Mouse (Mus musculus): ENCODE data around the gene Carns1. TPM values are rescaled to one million over a fixed set of nuclear protein-coding genes. Genes with fewer than 3 reads are reported as not detected.
A peak's percentile ranks its signal among the peaks of the same experiment; 100 is the strongest.

Carns1 gene
- total and polyA plus RNA-seq, 2 experiments from 2014 or later, result 20.6 to 119 TPM

DNA sequence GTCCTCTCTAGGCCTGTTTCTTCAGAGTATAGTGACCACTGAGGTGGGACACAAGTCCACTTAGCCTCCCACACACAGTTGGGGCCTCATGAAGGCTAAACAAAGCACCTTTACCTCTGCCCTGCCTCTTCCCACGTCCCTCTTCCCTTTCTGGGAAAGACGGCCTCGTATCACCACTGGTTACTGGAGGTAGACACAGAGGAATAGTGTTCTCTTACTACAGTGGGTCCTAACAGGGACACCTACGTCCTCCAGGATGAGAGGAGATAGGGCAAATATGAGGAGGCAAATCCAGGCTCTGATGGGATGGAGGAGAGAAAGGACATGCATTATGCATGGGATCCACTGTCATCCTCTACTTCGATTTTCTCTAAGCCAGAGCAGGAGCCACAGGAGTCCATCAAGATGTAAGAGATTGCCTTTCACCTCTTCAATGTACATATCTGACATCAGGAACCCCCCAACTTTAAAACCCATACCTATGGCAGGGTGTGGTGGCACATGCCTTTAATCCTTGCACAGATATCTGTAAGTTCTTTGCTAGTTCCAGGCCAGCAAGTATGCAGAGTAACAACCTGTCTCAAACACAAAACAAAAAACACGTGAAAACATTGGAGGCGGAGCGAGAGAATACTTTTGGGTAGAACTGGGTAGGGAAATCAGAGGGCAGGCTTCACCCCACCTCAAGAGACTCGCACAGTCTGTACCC lies 27.3 kb downstream of the Carns1 start:
- no peaks in the 10 kb centered on the region for H3K9me3 ChIP-seq (replicated peaks; ENCODE audit: control insufficient read depth, low read length)
- no peaks in the 10 kb centered on the region for H3K27me3 ChIP-seq (ENCODE audit: control insufficient read depth, insufficient read depth, low read length)
- peaks cover 25% of the 10 kb centered on the region for H3K36me3 ChIP-seq (replicated peaks; ENCODE audit: control insufficient read depth, insufficient read depth, low read length)
- WGBS, result 42% methylated on average over 9 of the region's 9 CpGs
- peak overlapping the region; percentile 89 for H3K27ac ChIP-seq (ENCODE audit: low read depth)
- H3K4me2 ChIP-seq (ENCODE audit: low read depth, low read length), result peak overlapping the region; percentile 88
- peak overlapping the region; percentile 96; the same call in 1 of the 2 replicates for H3K9ac ChIP-seq (replicated peaks; ENCODE audit: low read depth, low read length)
- DNase-seq (ENCODE audit: low spot score) (no peak), ATAC-seq (ENCODE audit: insufficient read depth, low read depth) (no peak)
- H3K4me1 ChIP-seq (ENCODE audit: control insufficient read depth, insufficient read depth), result peaks cover 20% of the 10 kb centered on the region
- H3K4me3 ChIP-seq (ENCODE audit: low read depth, low read length), result peak overlapping the region; percentile 97
- TF ChIP-seq EP300 (IDR thresholded peaks at IDR 0.05; ENCODE audit: low read depth) (no peak), CTCF (IDR thresholded peaks at IDR 0.05; ENCODE audit: low read depth) (no peak)

DNA sequence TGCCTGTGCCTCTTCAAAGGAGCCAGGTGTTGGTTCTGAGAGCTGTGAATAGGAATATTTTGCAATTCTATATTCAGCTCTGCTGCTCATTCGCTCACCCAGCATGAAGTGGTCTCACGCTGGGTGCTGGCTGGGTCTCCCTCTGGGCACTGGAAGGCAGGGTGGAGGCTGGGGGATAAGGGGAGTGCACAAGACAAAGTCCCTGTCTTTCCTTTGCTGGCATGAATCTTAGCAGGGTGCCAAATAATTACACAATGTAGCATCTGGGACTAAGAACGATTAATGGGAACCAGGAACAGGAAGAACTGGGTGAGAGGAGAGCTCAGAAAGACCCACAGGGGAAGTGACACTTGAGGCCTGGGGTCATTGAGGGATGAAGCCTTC lies 28.3 kb downstream of the Carns1 start:
- TF ChIP-seq EP300 (IDR thresholded peaks at IDR 0.05; ENCODE audit: low read depth), result no peak
- TF ChIP-seq CTCF (IDR thresholded peaks at IDR 0.05; ENCODE audit: low read depth), result no peak
- Histone ChIP-seq H3K27ac (ENCODE audit: low read depth) (no peak overlapping the region), H3K4me3 (ENCODE audit: low read depth, low read length) (no peak overlapping the region), H3K27me3 (ENCODE audit: control insufficient read depth, insufficient read depth, low read length) (no peaks in the 10 kb centered on the region), H3K36me3 (replicated peaks; ENCODE audit: control insufficient read depth, insufficient read depth, low read length) (peaks cover 15% of the 10 kb centered on the region), H3K4me2 (ENCODE audit: low read depth, low read length) (no peak overlapping the region), H3K4me1 (ENCODE audit: control insufficient read depth, insufficient read depth) (peaks cover 15% of the 10 kb centered on the region), H3K9me3 (replicated peaks; ENCODE audit: control insufficient read depth, low read length) (no peaks in the 10 kb centered on the region), H3K9ac (replicated peaks; ENCODE audit: low read depth, low read length) (no peak overlapping the region)
- DNase-seq (ENCODE audit: low spot score), result no peak
- no peak for ATAC-seq (ENCODE audit: insufficient read depth, low read depth)
- WGBS, result 53% methylated on average over 3 of the region's 3 CpGs

DNA sequence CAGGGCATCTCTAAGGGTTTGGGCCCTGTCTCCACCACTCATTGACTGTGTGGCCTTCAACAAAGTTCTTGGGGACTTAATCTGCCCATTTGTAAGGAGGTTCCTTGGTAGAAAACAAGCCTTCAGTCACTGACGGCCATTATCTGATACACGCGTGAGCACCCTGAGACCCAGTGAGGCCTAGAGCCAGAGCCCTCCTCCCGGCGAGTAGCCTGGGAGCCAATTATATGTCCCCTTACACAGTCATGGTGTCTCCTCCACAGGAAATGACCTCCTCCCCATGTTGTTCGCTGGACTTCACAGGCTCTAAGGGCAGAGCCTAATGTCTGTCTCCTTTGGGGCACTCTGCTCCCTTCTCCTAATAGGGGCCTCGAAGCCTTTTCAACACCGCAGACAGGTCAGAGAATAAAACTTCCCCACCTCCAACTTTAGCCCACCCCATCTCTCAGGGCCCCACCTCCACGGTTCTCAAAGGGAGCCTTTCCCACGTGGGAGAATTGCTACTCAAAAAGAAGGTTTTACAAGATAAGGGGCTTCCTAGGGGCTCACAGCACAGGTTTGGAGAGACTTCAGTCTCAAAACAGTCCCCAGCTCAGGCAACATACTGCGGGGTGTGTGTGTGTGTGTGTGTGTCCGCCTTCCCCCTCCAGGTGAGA lies 28.8 kb downstream of the Carns1 start:
- DNase-seq (ENCODE audit: low spot score) (no peak), ATAC-seq (ENCODE audit: insufficient read depth, low read depth) (no peak)
- H3K27ac ChIP-seq (ENCODE audit: low read depth), result no peak overlapping the region
- H3K4me1 ChIP-seq (ENCODE audit: control insufficient read depth, insufficient read depth), result peaks cover 15% of the 10 kb centered on the region
- no peak overlapping the region for H3K4me3 ChIP-seq (ENCODE audit: low read depth, low read length)
- no peak for TF ChIP-seq EP300 (IDR thresholded peaks at IDR 0.05; ENCODE audit: low read depth)
- TF ChIP-seq CTCF (IDR thresholded peaks at IDR 0.05; ENCODE audit: low read depth), result no peak
- no peaks in the 10 kb centered on the region for H3K27me3 ChIP-seq (ENCODE audit: control insufficient read depth, insufficient read depth, low read length)
- H3K9me3 ChIP-seq (replicated peaks; ENCODE audit: control insufficient read depth, low read length), result no peaks in the 10 kb centered on the region
- no peak overlapping the region for H3K4me2 ChIP-seq (ENCODE audit: low read depth, low read length)
- H3K36me3 ChIP-seq (replicated peaks; ENCODE audit: control insufficient read depth, insufficient read depth, low read length), result peaks cover 12% of the 10 kb centered on the region
- WGBS, result 58% methylated on average over 12 of the region's 12 CpGs
- H3K9ac ChIP-seq (replicated peaks; ENCODE audit: low read depth, low read length), result no peak overlapping the region

DNA sequence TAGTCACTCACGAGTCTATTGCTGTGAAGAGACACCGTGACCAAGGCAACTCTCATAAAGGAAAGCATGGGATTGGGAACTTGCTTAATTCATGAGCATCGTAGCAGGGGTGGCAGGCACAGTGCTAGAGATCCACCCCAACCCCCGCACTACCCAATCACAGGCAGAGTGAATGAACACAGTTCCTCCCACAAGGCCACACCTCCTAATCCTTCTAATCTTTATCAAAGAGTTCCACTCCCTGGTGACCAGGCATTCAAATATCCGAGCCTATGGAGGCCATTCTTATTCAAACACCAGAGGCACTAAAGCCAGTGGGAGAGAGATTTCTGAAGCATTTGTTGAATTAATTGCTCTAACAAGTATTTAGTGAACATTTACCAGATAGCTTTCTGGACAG lies 29.3 kb downstream of the Carns1 start:
- DNase-seq (ENCODE audit: low spot score) (no peak), ATAC-seq (ENCODE audit: insufficient read depth, low read depth) (no peak)
- 81% methylated on average over 5 of the region's 5 CpGs for WGBS
- Histone ChIP-seq H3K4me1 (ENCODE audit: control insufficient read depth, insufficient read depth) (peaks cover 15% of the 10 kb centered on the region), H3K4me2 (ENCODE audit: low read depth, low read length) (no peak overlapping the region), H3K36me3 (replicated peaks; ENCODE audit: control insufficient read depth, insufficient read depth, low read length) (peaks cover 6% of the 10 kb centered on the region), H3K27me3 (ENCODE audit: control insufficient read depth, insufficient read depth, low read length) (no peaks in the 10 kb centered on the region), H3K4me3 (ENCODE audit: low read depth, low read length) (no peak overlapping the region), H3K27ac (ENCODE audit: low read depth) (no peak overlapping the region), H3K9ac (replicated peaks; ENCODE audit: low read depth, low read length) (no peak overlapping the region), H3K9me3 (replicated peaks; ENCODE audit: control insufficient read depth, low read length) (no peaks in the 10 kb centered on the region)
- TF ChIP-seq CTCF (IDR thresholded peaks at IDR 0.05; ENCODE audit: low read depth) (no peak), EP300 (IDR thresholded peaks at IDR 0.05; ENCODE audit: low read depth) (no peak)

- H3K4me1 ChIP-seq (ENCODE audit: control insufficient read depth, insufficient read depth), result peaks cover 13% of the 10 kb centered on the region
These were observed 30.5 kb downstream of the Carns1 start for GRCm38 (mm10) chr19:4144550-4145498.

More at GRCm38 (mm10) chr19:4144550-4145498, 30.5 kb downstream of the Carns1 start:
- Histone ChIP-seq H3K36me3 (replicated peaks; ENCODE audit: control insufficient read depth, insufficient read depth, low read length) (no peaks in the 10 kb centered on the region), H3K9me3 (replicated peaks; ENCODE audit: control insufficient read depth, low read length) (no peaks in the 10 kb centered on the region), H3K4me3 (ENCODE audit: low read depth, low read length) (no peak overlapping the region), H3K4me2 (ENCODE audit: low read depth, low read length) (no peak overlapping the region), H3K9ac (replicated peaks; ENCODE audit: low read depth, low read length) (no peak overlapping the region), H3K27me3 (ENCODE audit: control insufficient read depth, insufficient read depth, low read length) (no peaks in the 10 kb centered on the region), H3K27ac (ENCODE audit: low read depth) (peak overlapping the region; percentile 2; the same call in 1 of the 2 replicates)
- no peak for DNase-seq (ENCODE audit: low spot score)
- no peak for TF ChIP-seq EP300 (IDR thresholded peaks at IDR 0.05; ENCODE audit: low read depth)
- no peak for TF ChIP-seq CTCF (IDR thresholded peaks at IDR 0.05; ENCODE audit: low read depth)
- WGBS, result 67% methylated on average over 16 of the region's 16 CpGs
- no peak for ATAC-seq (ENCODE audit: insufficient read depth, low read depth)

Measured in heart, postnatal 0 days (tissue).